Mouse (Mus musculus): Measurements from ENCODE around the gene Dusp15. TPM values are rescaled to one million over a fixed set of nuclear protein-coding genes. Genes with fewer than 3 reads are reported as not detected.

Gene Dusp15
- polyA plus RNA-seq, 1 experiment from 2014 or later: 8.8 TPM

DNA sequence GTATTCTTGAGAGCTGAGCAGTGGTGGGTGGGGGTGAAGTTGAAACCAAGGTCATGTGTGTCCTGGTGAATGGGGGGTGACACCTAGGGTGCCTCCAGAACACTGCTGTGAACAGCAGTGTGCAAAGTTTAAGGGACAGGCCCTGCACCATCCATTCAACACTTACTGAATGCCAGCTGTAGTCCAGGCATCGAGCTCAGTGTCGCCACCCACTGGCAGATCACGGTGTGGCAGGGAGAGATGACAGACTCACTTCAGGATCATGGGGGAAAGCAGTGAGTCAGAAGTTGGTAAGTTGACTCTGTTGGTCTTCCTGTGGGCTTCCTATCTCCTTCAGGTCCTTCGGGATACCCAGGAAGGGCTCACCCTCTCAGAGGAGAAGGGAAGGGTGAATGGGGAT is 11.7 kb downstream of the Dusp15 start:
- Histone ChIP-seq H3K4me3 (replicated peaks; ENCODE audit: low read depth, low read length) (no peak overlapping the region), H3K4me2 (ENCODE audit: low read length) (no peak overlapping the region), H3K36me3 (ENCODE audit: insufficient read depth, low read length) (no peaks in the 10 kb centered on the region), H3K27ac (no peak overlapping the region), H3K9me3 (replicated peaks; ENCODE audit: low read length) (no peaks in the 10 kb centered on the region), H3K9ac (ENCODE audit: low read depth, low read length) (no peak overlapping the region), H3K27me3 (ENCODE audit: insufficient read depth, low read length) (peaks cover 20% of the 10 kb centered on the region), H3K4me1 (replicated peaks; ENCODE audit: insufficient read depth, low read length) (peaks cover 9% of the 10 kb centered on the region; the same call in 1 of the 2 replicates)
- no peak for DNase-seq (ENCODE audit: low spot score)
- no peak for ATAC-seq (replicated peaks; ENCODE audit: low FRiP score, low read depth)
- TF ChIP-seq CTCF (IDR thresholded peaks at IDR 0.05; ENCODE audit: low read depth): peak; percentile 77
- WGBS: 18% methylated on average over 4 of the region's 4 CpGs

DNA sequence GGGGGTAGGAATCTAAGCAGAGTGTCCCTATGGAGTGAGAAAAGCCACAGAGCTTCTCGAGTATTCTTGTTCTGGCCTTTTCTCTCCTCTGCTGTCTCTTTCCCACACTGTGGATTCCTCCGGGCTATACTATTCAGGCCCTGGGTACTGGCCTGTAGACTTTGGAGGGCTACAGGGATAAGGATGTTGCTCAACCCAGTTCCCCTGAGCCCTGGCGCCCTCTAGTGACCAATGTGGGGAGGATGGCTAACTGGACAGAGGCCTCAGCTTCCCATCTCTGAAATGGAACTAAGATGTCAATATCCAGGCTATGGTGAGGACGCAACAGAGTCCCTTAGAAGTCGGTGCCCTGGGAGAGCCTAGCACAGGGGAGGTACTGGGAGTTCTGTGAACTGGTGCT is 17.9 kb downstream of the Dusp15 start:
- no peak overlapping the region for H3K4me2 ChIP-seq (ENCODE audit: low read length)
- no peak overlapping the region for H3K4me3 ChIP-seq (replicated peaks; ENCODE audit: low read depth, low read length)
- DNase-seq (ENCODE audit: low spot score) (peak; percentile 74), ATAC-seq (replicated peaks; ENCODE audit: low FRiP score, low read depth) (peak; percentile 42; the same call in 1 of the 2 replicates)
- peak; percentile 84 for TF ChIP-seq CTCF (IDR thresholded peaks at IDR 0.05; ENCODE audit: low read depth)
- 44% methylated on average over 5 of the region's 5 CpGs for WGBS
- no peaks in the 10 kb centered on the region for H3K36me3 ChIP-seq (ENCODE audit: insufficient read depth, low read length)
- H3K27ac ChIP-seq: peak overlapping the region; percentile 81; the same call in 1 of the 2 replicates
- no peaks in the 10 kb centered on the region for H3K27me3 ChIP-seq (ENCODE audit: insufficient read depth, low read length)
- H3K9me3 ChIP-seq (replicated peaks; ENCODE audit: low read length): no peaks in the 10 kb centered on the region
- H3K9ac ChIP-seq (ENCODE audit: low read depth, low read length): no peak overlapping the region
- peaks cover 18% of the 10 kb centered on the region for H3K4me1 ChIP-seq (replicated peaks; ENCODE audit: insufficient read depth, low read length)

DNA sequence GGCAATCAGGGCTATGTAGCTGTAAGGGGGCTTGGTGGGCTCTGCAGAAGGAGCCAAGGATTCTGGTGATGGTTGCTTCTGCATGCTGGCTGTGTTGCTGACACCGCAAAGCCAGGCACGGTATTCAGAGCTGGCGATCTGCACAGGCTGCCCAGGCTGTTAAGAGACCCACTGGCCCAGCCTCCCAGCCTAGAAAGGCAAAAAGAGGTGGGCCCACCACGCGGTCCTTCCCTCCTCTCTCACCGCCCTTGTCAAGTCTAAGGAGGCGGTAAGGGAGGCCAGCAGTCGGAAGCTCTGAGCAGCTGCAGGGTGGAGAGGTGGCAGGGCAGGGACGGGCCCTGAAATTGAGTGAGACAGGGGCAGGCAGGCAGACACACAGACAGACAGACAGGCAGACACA is 18.4 kb downstream of the Dusp15 start, which contains the start of gene Foxs1:
Foxs1 (minus strand) TSS at position 161 of the 400 bp plus-strand sequence.
- H3K27me3 ChIP-seq (ENCODE audit: insufficient read depth, low read length): no peaks in the 10 kb centered on the region
- WGBS: 24% methylated on average over 9 of the region's 9 CpGs
- H3K36me3 ChIP-seq (ENCODE audit: insufficient read depth, low read length): no peaks in the 10 kb centered on the region
- ATAC-seq (replicated peaks; ENCODE audit: low FRiP score, low read depth): no peak; the same call in 1 of the 2 replicates
- H3K4me2 ChIP-seq (ENCODE audit: low read length): peak within 1 kb of the TSS; percentile 47
- DNase-seq (ENCODE audit: low spot score): peak; percentile 72
- H3K4me3 ChIP-seq (replicated peaks; ENCODE audit: low read depth, low read length): peak within 1 kb of the TSS; percentile 20; the same call in 1 of the 2 replicates
- H3K27ac ChIP-seq: peak within 1 kb of the TSS; percentile 81
- H3K4me1 ChIP-seq (replicated peaks; ENCODE audit: insufficient read depth, low read length): peaks cover 22% of the 10 kb centered on the region
- no peak for TF ChIP-seq CTCF (IDR thresholded peaks at IDR 0.05; ENCODE audit: low read depth)
- H3K9me3 ChIP-seq (replicated peaks; ENCODE audit: low read length): no peaks in the 10 kb centered on the region
- H3K9ac ChIP-seq (ENCODE audit: low read depth, low read length): peak within 1 kb of the TSS; percentile 36; the same call in 1 of the 2 replicates

DNA sequence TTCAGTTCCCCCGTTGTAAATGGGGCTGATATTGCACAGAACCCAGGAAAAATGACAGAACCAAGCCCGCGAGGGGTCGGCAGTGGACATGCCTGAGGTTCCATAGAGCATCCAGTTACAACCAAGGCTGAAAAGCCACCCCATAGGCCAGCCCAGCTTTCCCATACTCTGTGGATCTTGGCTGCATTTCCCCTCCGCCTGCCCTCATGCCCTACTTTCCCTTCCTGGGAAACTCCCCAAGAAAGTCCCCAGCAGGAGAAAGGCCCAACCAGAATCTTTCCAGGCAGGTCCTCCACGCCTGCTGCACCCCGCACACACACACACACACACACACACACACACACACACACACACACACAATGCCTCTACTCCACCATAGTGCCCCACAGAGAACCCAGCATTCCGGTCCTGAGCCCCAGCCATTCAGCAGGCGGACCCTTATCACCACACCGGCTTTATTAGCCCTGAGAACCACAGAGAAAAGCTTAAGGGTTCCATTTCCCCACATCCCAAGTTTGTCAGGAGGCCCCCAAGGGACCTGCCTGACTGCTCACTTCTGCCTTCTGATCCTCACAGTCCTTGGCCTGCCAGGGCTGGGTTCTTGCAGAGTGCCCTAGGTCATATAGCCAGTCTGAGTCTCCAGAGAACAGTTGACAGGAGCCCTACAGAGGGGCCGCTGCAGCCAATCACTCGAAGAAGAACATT is 19.9 kb downstream of the Dusp15 start:
- Histone ChIP-seq H3K27me3 (ENCODE audit: insufficient read depth, low read length) (no peaks in the 10 kb centered on the region), H3K36me3 (ENCODE audit: insufficient read depth, low read length) (no peaks in the 10 kb centered on the region), H3K4me1 (replicated peaks; ENCODE audit: insufficient read depth, low read length) (peaks cover 33% of the 10 kb centered on the region), H3K27ac (peak overlapping the region; percentile 81), H3K9ac (ENCODE audit: low read depth, low read length) (peak overlapping the region; percentile 36; the same call in 1 of the 2 replicates), H3K9me3 (replicated peaks; ENCODE audit: low read length) (no peaks in the 10 kb centered on the region), H3K4me3 (replicated peaks; ENCODE audit: low read depth, low read length) (peak overlapping the region; percentile 20), H3K4me2 (ENCODE audit: low read length) (peak overlapping the region; percentile 47)
- WGBS: 43% methylated on average over 12 of the region's 12 CpGs
- DNase-seq (ENCODE audit: low spot score) (peak; percentile 66), ATAC-seq (replicated peaks; ENCODE audit: low FRiP score, low read depth) (no peak)
- no peak for TF ChIP-seq CTCF (IDR thresholded peaks at IDR 0.05; ENCODE audit: low read depth)

DNA sequence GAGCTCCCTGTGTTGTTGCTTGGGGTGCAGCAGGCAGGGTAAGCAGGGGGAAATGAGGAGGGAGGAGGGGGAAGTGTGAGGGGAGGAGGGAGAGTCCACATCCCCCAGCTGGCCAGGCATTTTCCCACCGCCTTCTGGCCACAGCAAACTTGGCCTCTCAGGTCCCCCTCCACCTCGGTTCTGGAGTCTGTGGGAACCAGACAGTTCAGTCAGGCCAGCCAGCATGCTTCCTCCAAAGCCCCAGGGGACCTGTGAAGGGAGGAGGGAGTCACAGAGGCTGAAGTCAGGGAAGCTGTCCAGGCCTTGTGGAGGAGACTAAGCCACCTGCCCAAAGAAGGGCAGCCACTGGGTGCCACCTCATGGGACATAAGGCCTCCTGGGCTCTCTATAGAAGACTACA is 21.2 kb downstream of the Dusp15 start:
- ATAC-seq (replicated peaks; ENCODE audit: low FRiP score, low read depth) (no peak), DNase-seq (ENCODE audit: low spot score) (peak; percentile 59)
- Histone ChIP-seq H3K4me1 (replicated peaks; ENCODE audit: insufficient read depth, low read length) (peaks cover 45% of the 10 kb centered on the region), H3K9me3 (replicated peaks; ENCODE audit: low read length) (no peaks in the 10 kb centered on the region), H3K9ac (ENCODE audit: low read depth, low read length) (no peak overlapping the region), H3K4me3 (replicated peaks; ENCODE audit: low read depth, low read length) (no peak overlapping the region), H3K36me3 (ENCODE audit: insufficient read depth, low read length) (no peaks in the 10 kb centered on the region), H3K4me2 (ENCODE audit: low read length) (peak overlapping the region; percentile 47; the same call in 1 of the 2 replicates), H3K27ac (peak overlapping the region; percentile 81), H3K27me3 (ENCODE audit: insufficient read depth, low read length) (no peaks in the 10 kb centered on the region)
- no peak for TF ChIP-seq CTCF (IDR thresholded peaks at IDR 0.05; ENCODE audit: low read depth)
- 9% methylated on average over 2 of the region's 2 CpGs for WGBS

DNA sequence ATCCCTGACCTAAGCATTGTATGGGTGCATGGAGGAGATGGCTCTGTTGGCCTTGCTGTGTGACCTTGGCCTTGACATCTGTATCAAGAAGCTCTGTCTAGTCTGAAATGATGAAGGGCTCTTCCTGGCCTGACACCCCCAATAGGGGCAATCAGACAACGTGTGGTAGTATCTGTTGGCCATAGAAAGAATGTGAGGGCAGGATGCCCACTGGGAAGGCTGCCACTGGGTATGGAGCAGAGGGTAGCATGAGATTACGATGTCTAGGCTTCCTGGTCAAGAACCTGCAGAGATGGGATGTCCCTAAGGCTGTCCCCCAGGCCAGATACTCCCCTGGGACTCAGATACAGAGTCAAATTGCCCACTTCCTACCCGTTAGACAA is 22.5 kb downstream of the Dusp15 start:
- Histone ChIP-seq H3K36me3 (ENCODE audit: insufficient read depth, low read length) (no peaks in the 10 kb centered on the region), H3K4me1 (replicated peaks; ENCODE audit: insufficient read depth, low read length) (peaks cover 54% of the 10 kb centered on the region), H3K9me3 (replicated peaks; ENCODE audit: low read length) (no peaks in the 10 kb centered on the region), H3K27ac (peak overlapping the region; percentile 85), H3K4me2 (ENCODE audit: low read length) (no peak overlapping the region), H3K9ac (ENCODE audit: low read depth, low read length) (no peak overlapping the region), H3K27me3 (ENCODE audit: insufficient read depth, low read length) (no peaks in the 10 kb centered on the region), H3K4me3 (replicated peaks; ENCODE audit: low read depth, low read length) (no peak overlapping the region)
- no peak for TF ChIP-seq CTCF (IDR thresholded peaks at IDR 0.05; ENCODE audit: low read depth)
- DNase-seq (ENCODE audit: low spot score): no peak
- no peak for ATAC-seq (replicated peaks; ENCODE audit: low FRiP score, low read depth)
- 70% methylated on average over 3 of the region's 3 CpGs for WGBS
